Mouse (Mus musculus) gastrocnemius, postnatal 25 days (tissue): ENCODE data around the gene Agps. TPM values are rescaled to one million over a fixed set of nuclear protein-coding genes. Genes with fewer than 3 reads are reported as not detected.

ENCODE experiments used
- DNase-seq: peaks from one replicate; pipeline ENCODE4 v3.0.0; 2022
- total RNA-seq, 2 experiments: library from RNA; stranded (reverse); gene quantifications; 1 replicate in 1 of 2; 2 replicates in 1 of 2; pipeline ENCODE4 v1.2.3; 2021

The Agps gene
- total RNA-seq, 2 experiments from 2014 or later: 22.4 to 25.4 TPM

DNA sequence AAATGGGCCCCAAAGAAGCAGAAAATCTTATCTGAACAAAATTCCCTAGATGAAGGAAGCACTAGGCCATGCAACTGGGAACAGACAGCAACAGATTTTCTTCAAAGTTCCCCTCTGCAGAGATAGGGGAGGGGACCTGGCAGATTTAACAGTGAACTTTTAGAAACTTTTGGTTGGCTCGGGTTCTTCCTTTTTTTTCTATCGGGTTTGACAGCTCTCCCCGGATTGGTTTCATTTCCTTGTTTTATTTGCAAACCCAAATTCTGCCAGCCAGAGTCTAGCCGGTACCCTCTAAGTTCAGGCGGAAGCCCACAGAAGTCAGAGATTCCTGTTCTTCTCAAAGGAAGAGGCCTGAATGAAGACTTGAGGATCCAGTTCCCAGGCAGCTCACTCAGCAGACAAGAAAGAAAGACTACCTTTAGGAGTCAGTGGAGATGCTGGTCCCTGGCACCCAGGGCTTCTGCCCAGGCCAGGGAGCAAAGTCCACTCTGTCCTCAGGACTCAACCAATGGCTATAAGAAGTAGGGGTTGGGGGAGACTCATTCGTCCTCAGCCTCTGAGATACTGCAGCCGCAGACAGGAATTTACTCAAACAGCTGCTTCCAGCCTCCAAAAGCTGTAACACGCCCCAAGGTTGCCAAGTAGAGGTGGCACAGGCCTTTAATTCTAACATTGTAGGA, 2.9 kb upstream of the Agps start:
- DNase-seq: no peak

DNA sequence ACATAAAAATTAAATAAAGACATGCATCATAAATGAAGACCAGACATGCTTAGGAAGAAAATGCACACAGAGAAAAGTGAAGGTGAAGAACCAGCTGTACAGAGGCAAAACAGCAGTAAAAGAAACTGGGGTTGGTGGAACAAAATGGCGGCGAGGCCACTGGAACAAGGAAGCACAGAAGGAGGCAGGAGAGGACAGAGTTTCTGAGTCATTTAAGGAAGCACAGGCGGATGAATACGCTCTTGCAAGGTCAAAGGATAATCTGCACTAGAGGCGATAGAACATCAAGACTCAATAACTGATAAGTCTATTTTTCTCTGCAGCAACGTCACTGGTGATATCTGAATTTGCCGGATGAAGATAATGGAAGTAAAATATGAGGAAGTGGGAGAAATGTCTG, 1.7 kb upstream of the Agps start:
- DNase-seq: no peak

DNA sequence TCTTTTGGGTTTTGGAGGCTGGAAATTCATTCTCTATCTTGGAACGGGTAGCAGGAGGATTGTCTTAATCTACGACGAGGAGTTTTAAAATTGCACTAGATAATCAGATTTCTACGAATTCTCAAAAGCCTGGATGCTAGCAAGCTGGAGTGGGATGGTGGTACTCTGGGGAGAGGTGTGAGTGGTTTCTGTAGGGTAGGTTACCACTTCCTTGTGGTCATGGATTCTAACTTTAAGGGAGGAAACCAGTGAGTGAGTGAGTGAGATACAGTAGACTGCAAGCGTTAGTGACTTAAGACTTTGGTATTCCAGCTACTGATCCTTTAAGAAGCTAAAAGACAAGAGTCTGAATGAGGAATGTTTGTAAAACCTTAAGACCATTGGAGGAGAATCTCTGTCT, 804 bp downstream of the Agps start:
- DNase-seq: no peak

DNA sequence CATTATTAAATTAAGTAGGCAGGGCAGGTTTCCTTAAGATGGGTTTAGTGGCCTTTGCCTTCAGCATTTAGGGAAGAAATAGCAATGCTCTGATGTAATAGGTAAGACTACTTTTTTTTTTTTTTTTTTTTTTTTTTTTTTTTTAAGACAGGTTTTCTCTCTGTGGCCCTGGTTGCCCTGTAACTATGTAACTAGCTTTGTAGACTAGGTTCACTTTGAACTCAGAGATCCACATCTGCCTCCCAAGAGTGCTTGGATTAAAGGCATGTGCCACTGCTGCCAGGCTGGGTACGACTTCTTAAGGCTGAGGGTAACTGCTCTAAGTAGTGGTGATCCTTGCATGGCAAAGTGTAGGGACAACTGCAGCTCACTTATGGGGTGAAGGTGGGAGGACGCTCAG, 2.5 kb downstream of the Agps start:
- DNase-seq: no peak

DNA sequence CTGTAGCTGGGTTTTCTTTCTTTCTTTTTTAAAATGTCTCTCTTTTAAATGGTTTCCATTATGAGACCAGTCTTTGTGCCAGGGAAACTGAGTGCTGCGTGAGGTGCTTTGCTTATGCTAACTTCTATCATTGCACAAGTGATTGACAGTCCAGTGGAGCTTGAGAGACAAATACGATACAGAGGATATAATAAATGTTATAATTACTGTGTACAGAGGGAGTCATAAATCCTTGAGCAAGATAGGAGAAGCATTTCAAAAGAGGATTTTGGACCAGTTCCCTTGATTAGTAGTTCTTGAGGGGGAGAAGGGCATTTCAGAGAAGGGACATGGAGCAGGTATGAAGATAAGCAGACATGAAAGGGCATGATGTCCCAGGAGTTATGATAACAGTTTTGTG, 10.3 kb downstream of the Agps start:
- no peak for DNase-seq

DNA sequence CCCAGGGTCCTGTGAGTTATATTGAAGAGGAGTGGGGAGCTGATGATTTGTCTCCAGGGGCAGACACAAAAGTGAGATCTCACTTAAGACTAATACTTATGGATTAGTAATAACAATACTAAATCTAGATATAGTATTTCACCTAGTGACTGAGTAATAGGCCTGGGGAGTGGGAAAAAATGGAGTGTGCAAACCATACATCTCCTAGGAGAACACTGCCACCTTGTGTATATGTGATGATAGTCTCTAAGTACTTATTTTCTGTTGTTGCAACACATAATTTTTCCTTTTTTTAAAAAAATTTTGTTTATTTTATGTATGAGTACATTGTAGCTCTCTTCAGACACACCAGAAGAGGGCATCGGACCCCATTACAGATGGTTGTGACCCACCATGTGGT, 15.7 kb downstream of the Agps start:
- no peak for DNase-seq

DNA sequence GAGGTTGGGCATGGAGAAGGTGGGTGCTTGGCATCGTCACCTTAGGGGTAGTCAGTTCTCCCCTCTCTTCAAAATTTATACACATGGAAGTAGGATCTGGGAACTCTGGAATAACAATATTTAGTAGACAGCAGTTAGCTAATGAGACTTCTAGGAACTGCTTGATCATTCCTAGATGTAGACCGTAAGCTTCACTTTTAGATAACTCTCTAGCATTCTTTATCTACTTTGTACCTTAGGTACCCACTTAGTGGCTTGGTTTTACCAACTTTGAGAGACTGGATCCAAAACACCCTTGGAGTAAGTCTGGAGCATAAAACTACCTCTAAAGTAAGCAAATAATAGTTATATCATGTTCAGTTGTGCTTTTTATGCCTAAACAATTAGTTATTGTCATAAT, 20.5 kb downstream of the Agps start:
- no peak for DNase-seq

DNA sequence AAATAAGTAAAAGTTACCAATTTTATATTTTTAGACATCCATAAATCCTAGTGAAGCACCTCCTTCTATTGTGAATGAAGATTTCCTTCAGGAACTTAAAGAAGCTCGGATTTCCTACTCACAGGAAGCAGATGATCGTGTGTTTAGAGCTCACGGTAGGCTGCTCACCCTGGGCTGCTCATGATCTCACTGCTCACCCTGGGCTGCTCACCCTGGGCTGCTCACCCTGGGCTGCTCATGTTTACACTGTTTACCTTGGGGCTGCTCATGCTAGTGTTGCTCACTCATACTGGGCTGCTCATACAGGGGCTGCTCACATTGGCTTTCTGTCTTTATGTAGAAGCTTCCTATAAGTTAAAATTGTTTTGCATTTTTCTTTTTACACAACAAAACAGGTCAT, 22.2 kb downstream of the Agps start:
- DNase-seq: no peak

DNA sequence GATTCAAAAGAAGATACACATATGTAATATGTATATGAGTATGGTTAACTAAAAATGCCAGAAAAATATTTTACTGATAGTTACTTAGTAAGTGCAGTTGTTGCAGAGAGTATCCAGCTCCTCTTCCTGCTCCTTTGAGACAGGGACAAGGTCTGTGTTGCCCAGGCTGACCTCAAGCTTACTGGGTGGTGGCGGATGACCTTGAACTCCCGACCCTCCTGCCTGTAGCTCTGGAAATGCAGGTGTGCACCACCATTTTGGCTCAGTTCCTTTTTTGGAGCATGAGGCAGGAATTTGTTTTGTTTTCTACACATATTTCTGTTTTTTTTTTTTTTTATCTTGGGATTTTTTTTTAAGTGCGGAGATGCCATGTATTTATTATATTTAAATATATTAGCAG, 29.1 kb downstream of the Agps start:
- no peak for DNase-seq

DNA sequence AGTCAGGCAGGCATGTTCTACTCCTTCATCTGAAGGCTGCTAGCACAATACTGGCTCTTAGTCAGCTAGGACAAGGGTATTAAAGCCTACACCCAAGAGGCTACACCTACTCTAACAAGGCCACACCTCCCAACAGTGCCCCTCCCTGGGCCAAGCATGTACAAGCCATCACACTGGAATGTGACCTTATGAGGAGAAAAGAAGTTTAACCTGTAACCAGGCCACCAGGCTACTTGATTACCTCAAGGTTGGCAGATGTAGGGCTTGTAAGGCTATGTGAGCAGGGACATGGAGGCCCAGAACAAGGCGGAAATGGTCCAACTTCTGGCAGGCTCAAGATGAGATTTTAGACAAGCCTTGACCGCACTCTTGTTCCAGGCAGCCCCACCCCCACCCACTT, 37.6 kb downstream of the Agps start:
- DNase-seq: no peak

DNA sequence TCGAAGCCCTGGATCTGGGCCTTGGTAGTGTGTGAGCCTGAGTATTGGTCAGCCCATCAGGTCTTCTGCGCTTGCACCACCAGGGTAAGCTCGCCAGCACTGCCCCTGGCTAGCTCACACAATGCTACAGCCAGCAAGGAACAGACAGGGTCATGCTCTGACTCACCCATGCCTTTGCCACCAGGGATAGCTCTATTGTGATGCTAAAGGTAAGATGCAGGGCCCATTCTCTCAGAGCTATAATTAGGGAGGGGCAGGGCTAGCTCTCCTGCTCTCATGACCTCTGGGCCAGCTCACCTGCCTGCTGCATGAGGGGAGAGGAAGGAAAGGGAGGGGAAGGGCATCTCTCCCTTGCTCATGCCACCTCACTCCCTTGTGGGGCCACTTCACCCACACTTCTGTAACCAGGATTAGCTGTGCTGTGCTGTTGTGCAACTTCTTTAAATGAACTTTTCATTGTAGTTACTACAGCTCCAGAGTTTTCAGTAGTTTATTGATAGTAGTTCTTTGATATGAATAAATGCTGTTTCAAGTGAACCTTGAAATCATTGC, 42.1 kb downstream of the Agps start:
- no peak for DNase-seq

DNA sequence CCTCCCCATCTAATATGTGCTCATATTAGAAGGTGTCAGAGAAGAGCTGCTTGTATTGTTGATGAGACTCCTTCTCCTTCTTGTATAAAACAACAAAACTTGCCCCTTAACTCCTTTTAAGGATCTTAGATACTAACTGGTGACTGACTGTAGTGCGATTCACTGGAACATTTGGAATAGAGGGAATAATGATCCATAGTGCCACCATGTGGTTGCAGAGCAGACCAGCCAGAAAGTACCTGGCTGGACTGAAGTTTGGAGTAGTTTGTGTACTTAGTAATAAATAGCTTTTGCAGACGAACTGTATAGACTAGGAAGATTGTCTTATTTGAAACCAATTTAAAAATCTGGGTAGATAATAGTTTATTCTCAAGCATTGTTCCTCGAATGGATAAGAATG, 47.8 kb downstream of the Agps start:
- no peak for DNase-seq

DNA sequence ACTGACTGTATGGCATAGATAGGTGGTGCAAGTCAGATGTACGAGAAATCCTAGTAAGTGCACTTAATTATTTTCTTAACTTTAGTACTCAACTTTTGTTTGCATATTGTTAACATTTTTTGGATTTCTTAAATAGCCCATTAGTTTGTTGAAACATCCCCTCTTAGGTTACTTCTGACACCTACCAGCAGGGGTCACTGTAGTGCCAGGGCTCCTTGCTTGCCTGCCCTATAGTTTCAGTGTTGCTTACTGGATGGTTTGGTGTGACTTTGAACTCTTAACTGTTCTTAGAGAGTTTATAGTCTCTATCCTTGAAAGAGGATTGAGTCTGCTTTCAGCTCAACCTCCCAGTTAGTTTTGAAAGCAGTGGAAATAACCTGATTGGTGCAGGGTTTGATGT, 51.6 kb downstream of the Agps start:
- no peak for DNase-seq

DNA sequence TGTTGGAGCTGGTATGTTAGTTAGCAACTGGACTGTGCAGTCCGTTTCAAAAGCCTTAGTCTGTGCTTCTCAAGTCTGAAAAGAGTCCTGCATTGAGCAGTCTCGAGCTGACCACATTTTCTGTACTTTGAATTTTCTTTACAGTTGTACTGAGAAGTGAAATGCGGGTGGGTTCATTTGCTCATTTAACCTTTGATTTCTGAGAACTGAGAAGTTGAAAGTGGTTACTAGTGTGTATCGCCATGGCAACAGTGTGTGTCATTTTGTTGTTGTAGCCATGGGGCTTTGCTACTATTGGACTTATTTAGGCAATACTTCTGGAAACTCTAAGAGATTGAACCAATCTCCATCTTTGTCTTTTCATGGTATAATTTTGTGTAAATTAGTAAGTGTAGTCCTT, 60.0 kb downstream of the Agps start:
- no peak for DNase-seq

DNA sequence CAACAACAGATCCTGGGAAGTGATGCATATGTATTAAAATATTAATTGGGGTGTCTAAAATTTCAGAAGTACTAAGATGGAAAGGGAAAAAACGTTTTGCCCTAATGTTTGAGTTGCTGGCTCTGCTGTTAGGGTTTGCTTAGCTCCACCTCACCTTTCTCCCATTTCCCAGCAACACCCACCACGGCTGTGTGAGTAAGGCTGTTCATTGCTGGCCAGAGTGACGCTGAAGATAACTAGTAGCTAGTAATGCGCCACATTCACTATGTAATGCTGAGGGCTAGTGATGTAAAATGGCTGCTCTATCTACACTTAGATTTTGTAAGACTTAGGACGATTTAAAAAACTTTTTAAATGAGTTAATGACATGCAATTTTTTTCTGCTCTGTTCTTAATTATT, 63.7 kb downstream of the Agps start:
- no peak for DNase-seq

DNA sequence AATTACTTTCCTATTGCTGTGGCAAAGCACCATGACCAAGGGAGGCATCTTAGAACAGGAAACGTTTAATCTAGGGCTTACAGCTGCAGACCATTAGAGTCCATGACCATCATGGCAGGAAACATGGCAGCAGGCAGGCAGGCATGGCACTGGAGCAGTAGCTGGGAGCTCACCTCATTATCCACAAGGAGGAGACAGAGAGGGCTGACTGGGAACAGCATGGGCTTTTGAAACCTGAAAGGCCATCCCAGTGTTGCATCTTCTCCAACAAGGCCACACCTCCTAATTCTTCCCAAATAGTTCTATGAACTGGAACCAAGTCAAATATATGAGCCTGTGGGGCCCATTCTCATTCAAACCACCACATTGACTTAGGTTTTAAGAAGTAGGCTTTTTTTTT, 68.3 kb downstream of the Agps start:
- DNase-seq: no peak

DNA sequence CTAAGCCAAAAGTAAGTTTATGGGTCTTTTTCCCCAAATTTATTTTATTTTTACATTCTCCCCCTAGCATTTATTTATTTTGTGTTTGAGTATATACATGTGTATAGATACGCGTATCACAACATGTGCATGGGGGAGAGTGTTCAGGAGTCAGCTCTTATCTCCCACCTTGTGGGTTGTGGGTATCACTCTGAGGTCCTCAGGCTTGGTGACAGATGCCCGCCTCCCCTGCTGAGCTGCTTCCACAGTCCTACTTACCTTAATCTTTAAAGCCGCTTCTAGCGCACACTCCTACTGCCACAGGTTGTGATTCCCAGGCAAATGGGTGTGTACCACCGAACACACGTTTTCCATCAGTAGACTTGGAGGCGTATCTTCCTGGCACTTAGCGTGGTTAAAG, 69.9 kb downstream of the Agps start:
- DNase-seq: no peak

DNA sequence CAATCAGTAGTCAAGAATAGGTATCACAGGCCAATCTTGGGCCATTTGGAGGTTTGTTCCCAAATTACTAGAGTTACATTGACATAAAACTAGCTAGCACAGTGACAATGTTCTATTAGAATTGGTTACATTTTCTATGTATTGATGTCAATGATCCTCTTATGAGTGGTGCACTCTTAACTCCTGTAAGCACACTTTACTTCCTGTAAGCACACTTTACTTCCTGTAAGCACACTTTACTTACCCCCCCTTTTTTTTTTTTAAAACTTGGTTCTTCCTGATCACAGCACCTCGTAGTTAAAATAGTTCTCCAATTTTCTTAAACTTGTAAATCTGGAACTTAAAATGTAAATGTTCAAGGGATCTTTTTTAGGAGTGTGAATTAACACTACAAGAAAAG, 75.2 kb downstream of the Agps start:
- DNase-seq: no peak

DNA sequence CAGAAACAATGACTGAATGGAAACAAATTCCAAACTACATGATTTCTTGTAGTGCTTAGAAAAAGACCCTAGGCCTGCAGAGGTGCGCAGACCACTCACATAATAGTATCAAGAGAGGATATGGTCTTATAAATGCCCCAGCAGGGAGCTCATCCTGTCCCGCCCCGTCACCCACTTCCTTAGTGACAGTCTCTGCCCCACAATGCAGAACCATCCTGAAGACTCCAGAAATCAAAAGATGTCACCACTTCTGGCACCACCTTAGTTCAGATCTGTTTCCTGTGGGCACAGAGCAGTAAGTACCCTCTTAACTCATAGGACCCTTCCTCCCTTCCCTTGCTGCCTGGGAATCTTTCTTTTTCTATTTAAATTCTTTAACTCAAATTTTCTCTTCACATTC, 83.1 kb downstream of the Agps start:
- DNase-seq: no peak

DNA sequence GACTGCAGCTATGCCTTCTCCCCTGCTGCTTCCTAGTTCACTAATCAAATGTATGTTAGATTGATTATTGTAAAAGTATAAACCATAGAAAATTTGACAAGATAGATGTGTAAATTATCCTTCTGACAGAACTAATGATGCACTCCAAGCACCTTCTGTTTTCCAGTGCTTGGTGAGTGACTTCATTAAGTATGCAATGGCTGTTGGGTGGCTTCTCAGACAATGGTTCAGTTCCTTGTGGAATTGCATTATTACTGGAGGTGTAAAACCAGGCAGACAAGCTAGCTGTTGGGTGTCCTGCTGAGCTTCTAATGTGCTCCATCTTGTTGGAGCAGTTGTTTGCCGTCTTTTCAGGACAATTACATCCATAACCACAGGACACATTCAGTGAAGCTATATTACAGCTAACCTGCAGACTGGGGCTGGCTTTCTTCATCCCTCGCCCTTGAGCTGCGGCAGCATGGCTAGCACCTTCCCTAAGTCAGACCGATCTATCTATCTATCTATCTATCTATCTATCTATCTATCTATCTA, 91.9 kb downstream of the Agps start:
- no peak for DNase-seq

DNA sequence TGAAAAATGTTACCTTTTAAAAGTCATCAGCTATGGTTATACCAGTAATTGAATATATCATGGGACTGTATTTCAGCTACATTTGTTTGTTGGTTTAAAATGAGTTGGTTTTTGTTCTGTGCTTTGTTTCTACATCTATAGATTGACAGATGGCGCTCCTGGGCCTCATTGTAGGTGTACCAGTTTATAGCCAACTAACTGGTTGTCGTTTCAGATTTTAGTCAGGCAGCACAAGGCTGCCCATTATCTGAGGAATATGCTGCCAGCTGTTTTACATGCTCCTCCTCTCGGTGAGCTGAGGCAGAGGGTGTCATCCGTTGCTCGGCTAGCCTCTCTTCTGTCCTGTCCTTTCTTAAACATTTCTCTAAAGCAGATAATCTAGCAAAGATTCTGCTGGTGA, 94.1 kb downstream of the Agps start:
- DNase-seq: no peak

DNA sequence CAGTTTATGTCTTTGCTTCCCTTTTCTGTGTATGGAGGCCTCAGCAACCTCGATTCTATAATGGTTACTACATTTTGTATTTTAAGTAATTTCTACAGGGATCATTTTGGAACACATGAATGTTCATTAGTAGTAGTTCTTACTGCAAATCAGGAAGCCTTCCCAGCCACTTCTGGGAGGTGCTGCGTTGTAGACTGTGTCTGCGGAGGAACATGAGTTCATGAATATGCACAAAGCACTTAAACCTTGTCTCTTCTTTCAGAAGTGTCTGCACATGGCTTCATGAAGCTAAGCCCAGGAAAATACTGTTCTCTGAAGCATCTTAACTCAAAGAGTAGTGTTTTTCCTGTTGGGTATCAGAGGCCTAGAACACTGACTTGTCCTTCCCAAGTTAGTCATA, 96.0 kb downstream of the Agps start:
- DNase-seq: no peak

DNA sequence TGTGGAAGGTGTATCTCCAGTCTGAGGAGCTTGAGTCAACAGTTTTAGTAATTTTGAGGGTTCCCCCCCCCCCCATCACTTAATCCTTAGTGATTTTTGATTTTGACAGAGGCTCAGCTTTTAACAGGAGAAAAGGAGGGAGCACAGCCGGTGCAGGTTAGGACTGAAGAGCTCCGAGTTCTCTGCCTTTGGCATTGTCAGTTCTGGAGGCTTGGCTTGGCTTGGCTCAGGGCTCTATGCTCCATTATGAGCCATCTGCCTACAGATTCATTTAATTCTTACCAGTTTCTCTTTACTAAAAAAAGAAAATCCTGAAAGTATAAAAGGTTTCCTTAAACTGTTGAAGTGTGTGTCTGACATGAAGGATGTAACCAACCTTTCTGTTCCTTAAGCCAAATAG, 97.2 kb downstream of the Agps start:
- DNase-seq: no peak

DNA sequence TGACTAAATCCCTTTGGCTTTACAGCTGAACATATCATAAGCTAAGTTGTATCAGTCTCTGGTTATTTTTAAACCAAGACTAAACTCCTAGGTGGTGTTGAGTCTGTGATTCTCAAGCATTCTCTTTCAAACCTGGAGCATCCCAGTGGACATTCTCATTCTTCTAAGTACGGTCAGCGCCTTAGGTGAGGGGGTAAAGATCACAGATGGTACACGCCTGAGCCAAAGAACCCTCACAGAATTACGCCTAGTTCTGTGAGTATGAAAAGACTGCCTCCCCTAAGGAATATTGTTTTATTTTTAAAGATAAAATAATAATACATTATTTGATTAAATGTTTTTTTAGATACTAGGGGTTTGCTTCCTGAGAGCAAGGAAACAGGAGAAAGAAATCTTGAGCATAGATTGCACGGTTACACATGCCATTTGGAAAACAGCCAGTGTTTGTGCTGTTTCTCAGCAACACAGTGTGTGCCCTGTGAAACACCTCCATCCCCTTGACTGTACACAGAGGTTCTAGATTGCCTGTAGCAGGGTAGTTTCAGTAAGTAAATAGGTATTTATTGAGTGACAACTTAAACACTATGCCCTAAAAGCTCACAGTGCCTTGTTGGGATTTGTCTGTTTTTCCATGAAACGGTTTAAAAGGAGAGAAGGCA, 97.9 kb downstream of the Agps start:
- DNase-seq: no peak
